Mouse (Mus musculus): ENCODE measurements around the gene Znrd1as.

- TF ChIP-seq GATA1 (IDR thresholded peaks at IDR 0.05; ENCODE audit: borderline replicate concordance, low read length), result no peak
- no peak for TF ChIP-seq FLI1 (IDR thresholded peaks at IDR 0.05; ENCODE audit: low read length)
Measured at GRCm38 (mm10) chr17:36922715-36923114, 35.7 kb upstream of the Znrd1as start.
